Mouse (Mus musculus) embryonic facial prominence, embryonic 13.5 days (tissue): ENCODE data around the gene Gm7971. TPM values are rescaled to one million over a fixed set of nuclear protein-coding genes. Genes with fewer than 3 reads are reported as not detected.
"Not testable (repeated sequence)": the region's sequence is repeated elsewhere in the genome, so short reads cannot be mapped to it uniquely, and the experiment has no call there.

ENCODE experiments used
- ATAC-seq: fragments of 200-750 bp; cut with Nextera tagmentation; 2 replicates; pipeline ENCODE4 v1.8.0; 2017; ENCODE audit warnings: low read depth; ENCODE audit not compliant: insufficient number of reproducible peaks, insufficient read depth, low FRiP score, low TSS enrichment
- H3K27ac ChIP-seq: fragments of 300-500 bp; sonication (generic); 2 replicates; pipeline ENCODE4 v1.5.1; 2015; ENCODE audit warnings: moderate library complexity, mild to moderate bottlenecking, inconsistent platforms
- H3K27me3 ChIP-seq: fragments of 300-500 bp; sonication (generic); 2 replicates; pipeline ENCODE4 v1.6.1; 2015; ENCODE audit warnings: mild to moderate bottlenecking, inconsistent platforms
- H3K36me3 ChIP-seq: fragments of 300-500 bp; sonication (generic); 2 replicates; pipeline ENCODE4 v1.6.1; 2015; ENCODE audit warnings: mild to moderate bottlenecking, inconsistent platforms
- H3K4me1 ChIP-seq: fragments of 300-500 bp; sonication (generic); 2 replicates; pipeline ENCODE4 v1.6.1; 2015; ENCODE audit warnings: inconsistent platforms
- H3K4me2 ChIP-seq: fragments of 300-500 bp; sonication (generic); 2 replicates; pipeline ENCODE4 v1.6.1; 2015; ENCODE audit warnings: moderate library complexity, mild to moderate bottlenecking, inconsistent platforms
- H3K4me3 ChIP-seq: fragments of 300-500 bp; sonication (generic); 2 replicates; pipeline ENCODE4 v1.5.1; 2015; ENCODE audit warnings: mild to moderate bottlenecking, inconsistent platforms
- H3K9ac ChIP-seq: fragments of 300-500 bp; sonication (generic); 2 replicates; pipeline ENCODE4 v1.6.1; 2015; ENCODE audit warnings: mild to moderate bottlenecking, inconsistent platforms
- H3K9me3 ChIP-seq: fragments of 300-500 bp; sonication (generic); 2 replicates; pipeline ENCODE4 v1.6.1; 2016; ENCODE audit warnings: inconsistent platforms
- WGBS: fragments of 180-500 bp; shearing (Covaris S2); methylation state at CpG from one replicate; pipeline ENCODE4 v1.1.7; 2015; ENCODE audit warnings: mixed read lengths; 5-methylcytosine and 5-hydroxymethylcytosine counted together
- polyA plus RNA-seq: library from polyadenylated mRNA; unstranded; fragments of >200 nt; fragmentation: Nextera tagmentation; extraction: Ambion mirVana; gene quantifications from 2 replicates; pipeline ENCODE4 v1.2.1, GENCODE M21; 2015

Gene Gm7971
- not detected in 2 replicates for polyA plus RNA-seq

GRCm38 (mm10) chr5:95594775-95595174, at the start of gene Gm7971:
Gm7971 (minus strand) TSS chr5:95594875.
- H3K36me3 ChIP-seq, H3K4me2 ChIP-seq, H3K9ac ChIP-seq, H3K4me3 ChIP-seq, H3K9me3 ChIP-seq, H3K27me3 ChIP-seq, ATAC-seq, H3K27ac ChIP-seq, H3K4me1 ChIP-seq: not testable (repeated sequence)
- WGBS, result no CpG with 5 or more reads among the region's 1 CpGs

Other genes starting within 250 kb of the Gm7971 start
- gene D5Ertd577e, start 138.1 kb downstream of the Gm7971 start, polyA plus RNA-seq, result not detected in 2 replicates
- not detected in 2 replicates for gene Gm3286, start 84.1 kb downstream of the Gm7971 start, polyA plus RNA-seq
- not detected in 2 replicates for gene Gm7978, start 141.3 kb upstream of the Gm7971 start, polyA plus RNA-seq
- not detected in 2 replicates for gene Gm7982, start 147.1 kb upstream of the Gm7971 start, polyA plus RNA-seq
- not detected in 2 replicates for gene E330014E10Rik, start 181.1 kb upstream of the Gm7971 start, polyA plus RNA-seq